Mouse (Mus musculus) C2C12 (cell line): Measurements from ENCODE around the gene Srrm3. TPM values are rescaled to one million over a fixed set of nuclear protein-coding genes. Genes with fewer than 3 reads are reported as not detected.

ENCODE experiments used
- H3K27me3 ChIP-seq: one replicate; pipeline ENCODE4 v1.6.1; 2011; ENCODE audit not compliant: control insufficient read depth, insufficient read depth, insufficient read length
- H3K36me3 ChIP-seq: one replicate; pipeline ENCODE4 v1.6.1; 2011; ENCODE audit not compliant: control insufficient read depth, insufficient read depth
- H3K4me3 ChIP-seq: one replicate; pipeline ENCODE4 v1.5.1; 2011; ENCODE audit warnings: mild to moderate bottlenecking, control low read depth; ENCODE audit not compliant: poor library complexity, insufficient read depth, severe bottlenecking
- H3K79me2 ChIP-seq: one replicate; pipeline ENCODE4 v1.6.1; 2011; ENCODE audit not compliant: control insufficient read depth, insufficient read depth
- H3K79me3 ChIP-seq: one replicate; pipeline ENCODE4 v1.6.1; 2011; ENCODE audit warnings: low read depth, control low read depth
- H3ac ChIP-seq: one replicate; pipeline ENCODE3; 2011; ENCODE audit warnings: low read depth; ENCODE audit not compliant: control insufficient read depth, insufficient read length
- CEBPB ChIP-seq: IDR thresholded peaks from one replicate; pipeline ENCODE4 v1.6.1; 2011; ENCODE audit warnings: low read depth, mild to moderate bottlenecking, control low read depth, moderate library complexity
- CTCF ChIP-seq: IDR thresholded peaks from one replicate; pipeline ENCODE4 v1.5.1; 2011; ENCODE audit not compliant: control insufficient read depth, insufficient read depth, insufficient read length
- FOSL1 ChIP-seq: IDR thresholded peaks from one replicate; pipeline ENCODE4 v1.8.0; 2011; ENCODE audit warnings: mild to moderate bottlenecking, low read length; ENCODE audit not compliant: poor library complexity, insufficient read depth, severe bottlenecking
- MAX ChIP-seq: IDR thresholded peaks from one replicate; pipeline ENCODE4 v1.6.1; 2011; ENCODE audit warnings: mild to moderate bottlenecking, control low read depth
- MYOD1 ChIP-seq: IDR thresholded peaks from one replicate; pipeline ENCODE4 v1.6.1; 2011; ENCODE audit warnings: low read depth; ENCODE audit not compliant: control insufficient read depth, insufficient read length
- MYOG ChIP-seq: IDR thresholded peaks from one replicate; pipeline ENCODE4 v1.6.1; 2011; ENCODE audit not compliant: control insufficient read depth, insufficient read length; ENCODE audit errors: extremely low read depth
- USF1 ChIP-seq: IDR thresholded peaks from one replicate; pipeline ENCODE4 v1.6.1; 2011; ENCODE audit warnings: low read depth, mild to moderate bottlenecking, control low read depth, moderate library complexity
- polyA plus RNA-seq: library from polyadenylated mRNA; unstranded; fragments of >200 nt; fragmentation: generic; extraction: Trizol; gene quantifications from one replicate; pipeline ENCODE4 v1.2.1, GENCODE M21; 2012; ENCODE audit warnings: missing spikeins

The Srrm3 gene
- polyA plus RNA-seq, 1 experiment: not detected

GRCm38 (mm10) chr5:135794859-135795181 is 11.9 kb upstream of the Srrm3 start:
- no peak overlapping the region for H3K4me3 ChIP-seq
- no peaks in the 10 kb centered on the region for H3K79me2 ChIP-seq
- H3K36me3 ChIP-seq: peaks cover 25% of the 10 kb centered on the region
- no peaks in the 10 kb centered on the region for H3K27me3 ChIP-seq
- TF ChIP-seq USF1 (no peak), MAX (no peak), MYOG (no peak), CEBPB (no peak), CTCF (no peak), MYOD1 (no peak), FOSL1 (no peak)
- H3ac ChIP-seq: no peak overlapping the region
- no peaks in the 10 kb centered on the region for H3K79me3 ChIP-seq

GRCm38 (mm10) chr5:135799746-135800145 is 6.9 kb upstream of the Srrm3 start:
- Histone ChIP-seq H3K27me3 (peaks cover 33% of the 10 kb centered on the region), H3ac (no peak overlapping the region), H3K79me3 (no peaks in the 10 kb centered on the region), H3K79me2 (no peaks in the 10 kb centered on the region), H3K36me3 (no peaks in the 10 kb centered on the region), H3K4me3 (no peak overlapping the region)
- TF ChIP-seq CEBPB (no peak), FOSL1 (no peak), MYOG (no peak), MAX (no peak), USF1 (no peak), MYOD1 (no peak), CTCF (no peak)

- Histone ChIP-seq H3K79me3 (no peaks in the 10 kb centered on the region), H3ac (no peak overlapping the region), H3K27me3 (peaks cover 34% of the 10 kb centered on the region), H3K4me3 (no peak overlapping the region), H3K79me2 (no peaks in the 10 kb centered on the region), H3K36me3 (no peaks in the 10 kb centered on the region)
- TF ChIP-seq MAX (no peak), CTCF (no peak), MYOD1 (no peak), FOSL1 (no peak), USF1 (no peak), MYOG (no peak), CEBPB (no peak)
Measured at GRCm38 (mm10) chr5:135800927-135801326, 5.8 kb upstream of the Srrm3 start.

GRCm38 (mm10) chr5:135802641-135803040 is 4.0 kb upstream of the Srrm3 start:
- no peaks in the 10 kb centered on the region for H3K36me3 ChIP-seq
- no peak overlapping the region for H3K4me3 ChIP-seq
- H3ac ChIP-seq: no peak overlapping the region
- peaks cover 34% of the 10 kb centered on the region for H3K27me3 ChIP-seq
- no peaks in the 10 kb centered on the region for H3K79me2 ChIP-seq
- TF ChIP-seq FOSL1 (no peak), CEBPB (no peak)
- no peaks in the 10 kb centered on the region for H3K79me3 ChIP-seq

- Histone ChIP-seq H3K36me3 (no peaks in the 10 kb centered on the region), H3ac (no peak overlapping the region), H3K79me2 (no peaks in the 10 kb centered on the region), H3K79me3 (no peaks in the 10 kb centered on the region), H3K4me3 (no peak overlapping the region), H3K27me3 (peaks cover 34% of the 10 kb centered on the region)
- TF ChIP-seq MAX (no peak), USF1 (no peak), FOSL1 (no peak), CEBPB (no peak), CTCF (no peak), MYOD1 (no peak), MYOG (no peak)
Measured at GRCm38 (mm10) chr5:135803135-135803534, 3.6 kb upstream of the Srrm3 start.

GRCm38 (mm10) chr5:135803676-135804075 is 3.0 kb upstream of the Srrm3 start:
- H3K36me3 ChIP-seq: no peaks in the 10 kb centered on the region
- H3K4me3 ChIP-seq: no peak overlapping the region
- TF ChIP-seq USF1 (no peak), CTCF (no peak), FOSL1 (no peak), CEBPB (no peak), MAX (no peak)
- H3ac ChIP-seq: no peak overlapping the region
- no peaks in the 10 kb centered on the region for H3K79me3 ChIP-seq
- H3K79me2 ChIP-seq: no peaks in the 10 kb centered on the region
- H3K27me3 ChIP-seq: peaks cover 34% of the 10 kb centered on the region
